Mouse (Mus musculus): ENCODE data around the gene Tmem52.

DNA sequence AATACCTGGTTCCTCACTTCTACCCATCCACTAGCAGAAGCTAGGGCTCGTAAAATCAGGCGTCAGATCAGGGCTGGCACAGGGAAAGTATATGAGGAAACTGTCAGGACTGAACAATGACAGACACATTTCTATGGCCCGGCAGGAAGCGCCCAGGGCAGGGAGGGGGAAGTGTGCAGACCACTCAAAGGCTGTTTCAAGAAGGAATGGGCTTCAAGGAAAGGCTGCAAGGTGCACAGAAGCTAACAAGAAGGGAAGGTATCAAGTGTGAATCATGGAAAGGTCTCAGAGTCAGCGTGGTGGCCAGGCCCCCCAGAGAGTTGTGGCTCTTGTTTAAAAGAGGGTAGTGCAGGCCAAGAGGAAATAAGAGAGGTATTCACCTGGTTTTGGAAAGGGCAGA, 21.5 kb downstream of the Tmem52 start:
- TF ChIP-seq CTCF (IDR thresholded peaks at IDR 0.05; ENCODE audit: borderline replicate concordance, insufficient read depth, low read length) (no peak), POLR2A (IDR thresholded peaks at IDR 0.05; ENCODE audit: low read depth, low read length) (no peak)
